Mouse (Mus musculus): ENCODE measurements around the gene Dnajb3. TPM values are rescaled to one million over a fixed set of nuclear protein-coding genes. Genes with fewer than 3 reads are reported as not detected.

The Dnajb3 gene
- total and polyA plus RNA-seq, 3 experiments, result not detected

DNA sequence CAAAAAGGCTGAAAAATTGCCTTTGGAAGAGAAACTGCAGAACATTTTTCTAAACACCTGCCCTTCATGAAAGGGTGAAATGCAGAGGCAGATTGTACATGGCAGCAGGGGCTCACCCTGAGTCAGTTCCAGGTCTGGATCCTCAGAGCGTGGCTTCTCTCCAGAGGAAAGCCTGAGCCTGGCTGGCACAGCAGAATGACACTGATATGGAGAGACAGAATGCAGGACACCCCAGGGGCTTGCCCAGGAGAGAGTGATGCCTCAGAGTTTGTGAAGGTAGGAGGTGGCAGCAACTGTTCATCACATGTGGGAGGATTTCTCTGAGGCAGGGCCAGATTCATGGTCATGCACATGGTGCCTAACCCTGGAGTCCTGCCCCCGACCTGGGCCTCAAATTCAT is 5.6 kb downstream of the Dnajb3 start:
- Histone ChIP-seq H3K9me3 (replicated peaks; ENCODE audit: low read length) (no peaks in the 10 kb centered on the region), H3K4me3 (replicated peaks in 1 of 3; ENCODE audit: low read depth in 2 of 3, low read length in 2 of 3, poor library complexity in 1 of 3) (no peak overlapping the region), H3K4me1 (ENCODE audit: control insufficient read depth in 1 of 2, insufficient read depth in 2 of 2) (peaks cover 0 to 11% of the 10 kb centered on the region in 2 experiments; a peak in 2 of 4 replicates), H3K27me3 (replicated peaks) (no peaks in the 10 kb centered on the region), H3K79me2 (replicated peaks; ENCODE audit: control insufficient read depth, extremely low read depth, insufficient read depth, poor library complexity, severe bottlenecking) (no peaks in the 10 kb centered on the region), H3K9ac (ENCODE audit: insufficient read depth, low read depth) (no peak overlapping the region), H3K27ac (ENCODE audit: insufficient read depth, low read depth) (no peak overlapping the region), H3K4me2 (ENCODE audit: insufficient read depth, low read depth, poor library complexity, severe bottlenecking) (no peak overlapping the region), H3K36me3 (replicated peaks in 1 of 2; ENCODE audit: control insufficient read depth in 1 of 2, insufficient read depth in 1 of 2, low read length in 1 of 2) (peaks cover 0 to 2% of the 10 kb centered on the region in 2 experiments)
- no peak for DNase-seq (ENCODE audit: extremely low read depth)
- in situ Hi-C loops (cut with MboI; ENCODE audit: low pct_ligation_motif_present, low pct_unique_long_range_greater_than_20kb, low sequenced_read_pairs), result no loop called here
- TF ChIP-seq MAZ (IDR thresholded peaks at IDR 0.05; ENCODE audit: low read depth, low read length) (no peak), CTCF (conservative IDR thresholded peaks at IDR 0.05 in 1 of 2, IDR thresholded peaks at IDR 0.05 in 1 of 2; ENCODE audit: low read depth in 2 of 2, low read length in 2 of 2) (no peak), MYC (IDR thresholded peaks at IDR 0.05; ENCODE audit: low read depth, low read length) (no peak), HCFC1 (IDR thresholded peaks at IDR 0.05; ENCODE audit: low read depth, low read length) (no peak), POLR2AphosphoS2 (IDR thresholded peaks at IDR 0.05; ENCODE audit: low read depth, low read length) (no peak), JUND (conservative IDR thresholded peaks at IDR 0.05; ENCODE audit: low read depth, low read length) (no peak), ZKSCAN1 (IDR thresholded peaks at IDR 0.05; ENCODE audit: borderline replicate concordance, low read depth, low read length) (no peak), MAX (IDR thresholded peaks at IDR 0.05; ENCODE audit: low read length) (no peak), KAT2A (IDR thresholded peaks at IDR 0.05; ENCODE audit: insufficient replicate concordance, low read length) (no peak), CHD1 (IDR thresholded peaks at IDR 0.05; ENCODE audit: low read depth, low read length) (no peak), TCF12 (IDR thresholded peaks at IDR 0.05; ENCODE audit: low read depth, low read length) (no peak), E2F4 (IDR thresholded peaks at IDR 0.05; ENCODE audit: insufficient replicate concordance, low read depth, low read length) (no peak), BHLHE40 (IDR thresholded peaks at IDR 0.05; ENCODE audit: low read depth, low read length) (no peak)
- dilution Hi-C loops (cut with MboI; ENCODE audit: extremely low pct_ligation_motif_present, extremely low pct_unique_long_range_greater_than_20kb, low sequenced_read_pairs), result no loop called here

DNA sequence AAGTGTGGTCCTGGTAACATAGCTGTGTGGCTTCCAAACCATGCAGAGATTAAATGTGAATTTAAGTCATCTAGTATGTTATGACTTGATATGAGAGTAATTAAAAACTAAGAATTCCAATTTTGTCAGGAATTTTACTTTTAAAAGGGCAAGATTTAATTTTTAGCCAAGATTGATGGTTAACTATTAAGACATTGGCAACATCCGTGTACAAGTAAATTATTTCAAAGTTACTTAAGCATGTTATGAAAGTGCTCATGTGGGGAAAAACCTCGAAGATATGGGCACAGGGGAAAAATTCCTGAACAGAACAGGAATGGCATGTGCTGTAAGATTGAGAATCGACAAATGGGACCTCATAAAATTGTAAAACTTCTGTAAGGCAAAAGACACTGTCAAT is 8.1 kb downstream of the Dnajb3 start:
- in situ Hi-C loops (cut with MboI; ENCODE audit: low pct_ligation_motif_present, low pct_unique_long_range_greater_than_20kb, low sequenced_read_pairs) (no loop called here), dilution Hi-C loops (cut with MboI; ENCODE audit: extremely low pct_ligation_motif_present, extremely low pct_unique_long_range_greater_than_20kb, low sequenced_read_pairs) (no loop called here)
- peaks cover 0 to 2% of the 10 kb centered on the region in 2 experiments for H3K36me3 ChIP-seq (replicated peaks in 1 of 2; ENCODE audit: control insufficient read depth in 1 of 2, insufficient read depth in 1 of 2, low read length in 1 of 2)

More for the DNA sequence above, 8.1 kb downstream of the Dnajb3 start:
- Histone ChIP-seq H3K79me2 (replicated peaks; ENCODE audit: control insufficient read depth, extremely low read depth, insufficient read depth, poor library complexity, severe bottlenecking) (no peaks in the 10 kb centered on the region), H3K4me3 (replicated peaks in 1 of 3; ENCODE audit: low read depth in 2 of 3, low read length in 2 of 3, poor library complexity in 1 of 3) (no peak overlapping the region), H3K9me3 (replicated peaks; ENCODE audit: low read length) (no peaks in the 10 kb centered on the region), H3K27ac (ENCODE audit: insufficient read depth, low read depth) (no peak overlapping the region), H3K27me3 (replicated peaks) (no peaks in the 10 kb centered on the region), H3K4me1 (ENCODE audit: control insufficient read depth in 1 of 2, insufficient read depth in 2 of 2) (peaks cover 0 to 11% of the 10 kb centered on the region in 2 experiments; a peak in 2 of 4 replicates), H3K4me2 (ENCODE audit: insufficient read depth, low read depth, poor library complexity, severe bottlenecking) (no peak overlapping the region), H3K9ac (ENCODE audit: insufficient read depth, low read depth) (no peak overlapping the region)
- no peak for DNase-seq (ENCODE audit: extremely low read depth)
- TF ChIP-seq ZNF384 (IDR thresholded peaks at IDR 0.05; ENCODE audit: low read depth, low read length) (no peak), NELFE (IDR thresholded peaks at IDR 0.05; ENCODE audit: low read depth, low read length) (no peak), ZC3H11A (IDR thresholded peaks at IDR 0.05; ENCODE audit: low read depth, low read length) (no peak), BHLHE40 (IDR thresholded peaks at IDR 0.05; ENCODE audit: low read depth, low read length) (no peak), MXI1 (IDR thresholded peaks at IDR 0.05; ENCODE audit: low read depth, low read length) (no peak), ZKSCAN1 (IDR thresholded peaks at IDR 0.05; ENCODE audit: borderline replicate concordance, low read depth, low read length) (no peak), CTCF (conservative IDR thresholded peaks at IDR 0.05 in 1 of 2, IDR thresholded peaks at IDR 0.05 in 1 of 2; ENCODE audit: low read depth in 2 of 2, low read length in 2 of 2) (no peak)

Measured in CH12.LX (cell line).